Mouse (Mus musculus) lung, postnatal 10 days (tissue): ENCODE results near the gene Chst4.
A peak's percentile ranks its signal among the peaks of the same experiment; 100 is the strongest.
"Not testable (repeated sequence)": the region's sequence is repeated elsewhere in the genome, so short reads cannot be mapped to it uniquely, and the experiment has no call there.

ENCODE experiments used
- DNase-seq: peaks from one replicate; pipeline ENCODE4 v3.0.0; 2021

The Chst4 gene

GRCm38 (mm10) chr8:110039659-110040058, at the start of gene Chst4:
TSS of gene Chst4 (minus strand) at chr8:110039740.
- no peak for DNase-seq

DNA sequence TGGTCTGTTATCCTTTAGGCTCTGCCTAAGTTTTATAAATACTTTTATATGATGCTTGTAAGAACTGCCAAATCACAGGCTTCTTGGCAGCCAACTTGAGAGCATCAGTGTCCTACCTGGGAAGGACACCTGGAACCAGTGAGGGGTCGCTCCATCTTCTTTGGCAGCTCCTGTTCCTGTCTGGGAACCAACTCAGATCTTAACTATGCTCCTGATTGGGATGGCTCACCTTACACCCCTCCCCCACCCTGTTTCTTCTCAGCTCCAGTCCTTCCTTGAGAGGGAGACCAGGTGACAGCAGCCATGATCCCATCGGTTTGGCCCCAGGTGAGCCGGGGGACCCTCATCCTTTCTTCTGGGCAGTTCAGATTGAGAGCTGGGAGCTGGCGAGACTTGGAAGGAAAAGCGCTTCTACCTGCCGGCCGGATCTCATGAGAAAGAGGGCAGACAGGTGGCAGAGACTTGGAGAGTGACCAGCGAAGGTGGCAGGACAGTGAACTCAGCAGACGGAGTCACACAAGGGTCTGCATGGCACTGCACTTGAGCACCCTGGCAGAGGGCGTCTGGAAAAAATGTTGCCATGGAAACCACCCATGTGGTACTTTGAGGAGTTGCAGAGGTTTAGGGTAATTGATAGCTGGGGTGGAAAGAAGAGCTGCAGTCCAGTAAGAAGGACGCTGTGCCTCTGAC, 43.0 kb upstream of the Chst4 start:
- DNase-seq, result no peak

GRCm38 (mm10) chr8:110079282-110080221, 40.0 kb upstream of the Chst4 start, which contains the start of gene Zfp612:
TSS of gene Zfp612 (plus strand) at chr8:110079746.
- peak; percentile 59 for DNase-seq

GRCm38 (mm10) chr8:110074496-110074895, 35.0 kb upstream of the Chst4 start:
- no peak for DNase-seq

- peak; percentile 67 for DNase-seq
These were observed 32.1 kb upstream of the Chst4 start for GRCm38 (mm10) chr8:110071600-110071999.

- DNase-seq, result no peak
These were observed 30.2 kb upstream of the Chst4 start for GRCm38 (mm10) chr8:110069706-110070105.

- DNase-seq, result no peak
These were observed 26.1 kb upstream of the Chst4 start for GRCm38 (mm10) chr8:110065676-110066075.

DNA sequence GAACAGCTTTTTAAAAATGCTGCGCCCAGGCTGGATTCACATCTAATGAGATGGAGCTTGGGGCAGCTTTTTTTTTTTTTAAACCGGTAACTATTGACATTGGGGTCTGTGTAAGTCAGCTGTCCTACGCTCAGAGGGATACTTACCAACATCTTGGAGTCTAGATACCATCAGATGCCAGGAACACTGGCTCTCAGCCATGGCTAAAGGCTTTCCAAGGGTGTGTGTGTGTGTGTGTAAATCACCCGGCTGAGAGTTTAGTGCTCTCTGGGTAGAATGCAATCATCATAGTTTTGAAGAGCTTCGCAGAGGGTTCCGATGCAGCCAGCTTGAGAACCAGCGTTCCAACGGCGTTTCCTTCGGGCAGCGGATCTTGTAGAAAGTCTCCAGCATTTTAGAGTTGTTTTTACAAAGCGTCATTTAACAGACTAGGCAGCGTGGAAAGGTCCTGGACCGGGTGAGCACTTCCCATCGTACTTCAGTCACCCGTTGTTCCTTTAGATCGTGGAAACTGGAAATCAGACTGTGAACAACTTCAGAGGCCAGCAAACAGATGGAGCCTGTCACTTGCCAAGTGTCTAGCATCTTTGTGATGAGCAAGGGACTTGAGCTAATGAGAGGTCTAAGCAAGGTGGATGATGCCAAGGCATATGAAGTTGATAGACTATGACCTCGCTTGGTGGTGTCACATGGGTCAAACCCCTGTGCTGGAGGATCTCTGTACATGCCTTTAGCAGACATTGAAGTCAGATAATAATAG, 25.2 kb upstream of the Chst4 start:
- no peak for DNase-seq

- no peak for DNase-seq
These were observed 24.6 kb upstream of the Chst4 start for GRCm38 (mm10) chr8:110064161-110064560.

DNA sequence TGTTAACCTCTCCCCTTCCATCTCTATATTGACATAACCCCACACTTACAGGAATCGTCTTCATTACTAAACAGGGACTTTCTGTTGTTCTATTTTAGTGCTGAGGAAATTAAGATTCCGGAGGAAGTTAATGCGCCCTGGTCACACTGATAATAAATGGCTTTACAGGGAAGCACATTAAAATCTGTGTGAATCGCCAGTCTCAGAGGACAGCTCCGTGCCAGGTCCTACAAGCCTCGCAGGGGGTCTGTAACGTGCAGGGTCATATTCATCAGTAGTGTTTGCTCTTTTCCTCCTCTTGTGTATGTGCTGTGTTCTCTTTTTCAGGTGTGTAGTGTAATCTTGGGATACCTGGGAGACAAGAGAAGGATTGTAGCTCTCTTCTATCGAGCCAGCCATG, 18.7 kb upstream of the Chst4 start:
- no peak for DNase-seq

DNA sequence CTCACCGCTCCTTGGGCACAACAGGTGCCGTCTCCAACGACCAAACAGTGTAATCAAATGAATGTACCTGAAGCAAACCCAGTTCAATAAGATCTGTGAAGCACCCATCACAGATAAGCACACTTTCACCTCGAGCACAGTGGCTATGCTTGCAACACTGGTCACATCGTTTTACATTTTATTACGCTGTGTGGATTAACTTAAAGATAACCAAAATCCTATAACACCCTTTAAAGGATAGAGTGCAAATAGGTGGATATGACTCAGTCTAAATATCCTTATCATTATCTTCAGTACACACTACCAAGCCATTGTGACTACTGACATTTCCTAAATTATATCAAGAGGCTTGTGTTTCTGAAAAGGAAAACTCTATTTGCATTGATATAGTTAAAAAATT, 11.7 kb upstream of the Chst4 start:
- DNase-seq, result no peak

GRCm38 (mm10) chr8:110040509-110040908, 969 bp upstream of the Chst4 start:
- DNase-seq, result no peak

DNA sequence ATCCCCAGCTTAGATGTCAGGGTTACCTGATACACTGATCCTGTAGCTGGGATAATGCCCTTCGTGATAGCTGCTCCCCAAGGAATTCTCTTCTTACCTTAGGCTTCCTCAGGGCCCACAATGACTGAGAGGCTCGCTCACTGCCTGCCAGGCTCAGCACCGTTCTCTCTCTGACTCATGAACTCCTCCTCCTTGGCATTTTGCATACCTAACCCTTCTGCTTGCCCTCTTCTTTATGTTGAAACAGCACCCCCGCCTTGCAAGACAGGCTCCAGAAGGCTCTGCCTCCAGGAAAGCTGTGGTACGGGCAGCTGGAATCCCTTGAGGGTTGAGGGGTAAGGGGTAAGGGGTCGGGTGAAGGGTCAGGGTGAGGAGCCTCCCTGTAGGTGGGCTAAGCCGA, 324 bp downstream of the Chst4 start:
- no peak for DNase-seq

DNA sequence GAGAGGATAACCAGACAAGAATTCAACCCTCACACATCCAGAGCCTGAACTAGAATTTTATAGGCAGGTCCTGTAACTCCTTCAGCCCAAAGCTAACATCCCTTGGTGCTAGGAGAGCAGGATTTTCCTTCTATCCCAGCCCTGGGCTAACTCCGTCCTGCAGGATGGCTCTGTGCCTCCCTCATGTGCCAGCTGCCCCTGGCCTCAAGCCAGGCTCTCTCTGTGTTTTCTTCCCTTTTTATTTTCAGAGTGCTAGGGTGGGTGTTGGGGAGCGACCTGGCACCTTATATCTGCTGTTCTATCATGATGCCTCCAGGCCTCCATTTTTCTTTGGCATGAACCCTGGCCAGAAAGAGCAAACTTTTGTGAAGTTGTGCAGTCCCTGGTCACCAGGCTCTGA, 3.4 kb downstream of the Chst4 start:
- no peak for DNase-seq

- DNase-seq, result no peak
These were observed 5.2 kb downstream of the Chst4 start for GRCm38 (mm10) chr8:110034331-110034730.

DNA sequence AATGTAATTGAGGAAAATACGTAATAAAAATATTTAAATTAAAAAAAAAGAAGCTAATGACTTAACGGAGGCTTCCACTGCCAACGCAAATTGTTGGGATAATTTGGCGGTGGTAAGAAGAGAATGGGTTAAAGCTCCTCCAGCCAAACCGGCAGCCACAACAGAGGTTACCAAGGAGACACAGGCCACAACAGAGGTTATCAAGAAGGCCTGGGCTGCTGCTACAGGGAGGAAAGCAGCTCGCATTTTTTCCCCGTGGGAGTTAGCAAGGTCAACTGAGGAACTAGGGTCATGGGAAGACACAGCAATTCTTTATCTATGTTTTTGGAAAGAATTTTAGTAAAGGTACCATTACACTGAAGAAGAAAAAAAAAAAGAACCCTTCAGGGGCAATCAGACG, 5.8 kb downstream of the Chst4 start:
- not testable (repeated sequence) for DNase-seq

DNA sequence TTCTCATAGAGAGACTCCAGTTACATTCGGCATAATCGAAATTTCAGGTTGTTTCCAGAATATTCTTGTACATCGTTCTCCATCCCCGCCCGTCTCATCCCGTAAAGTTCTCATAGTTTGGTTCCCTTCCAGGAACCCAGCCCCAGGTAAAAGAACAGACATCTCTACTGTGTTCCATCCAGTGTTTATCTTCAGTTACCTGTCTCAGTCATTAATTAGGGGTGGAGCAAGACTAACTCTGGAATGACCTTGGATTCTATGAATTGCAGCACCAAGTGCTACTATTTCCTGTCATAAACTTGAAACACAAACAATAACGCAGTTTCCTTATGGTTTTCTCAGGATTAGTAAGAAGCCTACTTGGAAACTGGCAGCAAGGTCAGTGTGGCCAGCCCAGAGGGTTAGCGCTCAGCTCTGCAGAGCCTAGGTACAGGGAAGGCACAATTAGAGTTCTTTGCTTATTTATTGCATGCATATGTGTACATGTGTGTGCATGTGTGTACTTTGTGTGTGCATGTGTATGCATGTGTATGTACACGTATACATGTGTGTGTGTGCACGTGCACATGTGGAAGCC, 16.7 kb downstream of the Chst4 start:
- no peak for DNase-seq

DNA sequence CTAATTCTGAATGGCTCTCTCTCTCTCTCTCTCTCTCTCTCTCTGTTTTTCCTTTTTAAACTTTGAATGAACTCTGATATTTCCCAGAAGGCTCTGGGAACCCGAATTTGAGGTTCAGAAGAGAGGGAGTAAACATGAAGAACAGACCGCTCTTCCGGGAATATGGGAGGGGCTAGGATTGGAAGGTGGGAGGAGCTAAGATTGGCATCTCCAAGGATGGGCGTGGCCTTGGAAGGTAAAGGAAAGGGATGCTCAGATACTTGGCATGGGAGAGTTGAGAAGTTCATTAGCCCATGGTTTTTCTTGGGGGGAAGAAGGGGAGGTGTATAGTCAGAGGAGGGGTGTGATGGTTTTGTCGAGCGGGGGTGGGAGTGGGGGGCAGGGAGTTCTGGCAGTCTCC, 17.5 kb downstream of the Chst4 start:
- DNase-seq, result peak; percentile 37

- peak; percentile 68 for DNase-seq
These were observed 28.7 kb downstream of the Chst4 start for GRCm38 (mm10) chr8:110010868-110011267.

- DNase-seq, result no peak
These were observed 30.5 kb downstream of the Chst4 start for GRCm38 (mm10) chr8:110008995-110009446.

DNA sequence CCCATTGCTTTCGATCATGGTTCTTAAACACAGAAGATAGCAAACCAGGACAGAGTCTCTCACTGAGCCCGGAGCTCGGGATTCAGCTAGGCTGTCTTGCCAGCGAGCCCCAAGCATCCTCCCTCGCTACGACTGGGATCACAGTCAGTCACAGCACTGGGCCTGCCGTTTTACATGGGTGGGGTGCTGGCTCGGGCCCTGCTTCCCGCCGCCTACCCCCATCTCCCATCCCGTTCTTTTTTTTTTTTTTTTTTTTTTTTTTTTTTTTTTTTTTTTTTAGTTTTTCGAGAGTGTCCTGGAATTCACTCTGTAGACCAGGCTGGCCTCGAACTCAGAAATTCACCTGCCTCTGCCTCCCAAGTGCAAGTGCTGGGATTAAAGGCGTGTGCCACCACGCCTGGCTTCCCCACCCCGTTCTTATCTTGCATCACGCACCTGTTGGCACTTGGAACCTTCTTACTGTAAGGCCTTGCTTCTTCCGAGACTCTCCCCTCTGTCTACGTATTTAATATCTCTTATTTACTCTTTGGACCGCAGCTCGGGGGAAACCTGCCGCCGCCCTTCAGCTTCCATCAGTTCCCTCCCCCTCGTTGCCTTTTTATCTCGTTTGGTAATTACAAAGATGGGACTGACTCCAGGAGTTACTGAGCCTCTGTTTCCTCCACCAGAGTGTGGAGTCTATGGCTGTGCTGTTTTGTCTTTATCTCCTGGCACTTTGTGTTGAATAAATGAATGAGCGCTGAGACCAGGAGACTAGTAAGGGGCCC, 31.1 kb downstream of the Chst4 start:
- no peak for DNase-seq
